9 mouse cellular contexts compared by ENCODE assay signal in the genomic region with DNA sequence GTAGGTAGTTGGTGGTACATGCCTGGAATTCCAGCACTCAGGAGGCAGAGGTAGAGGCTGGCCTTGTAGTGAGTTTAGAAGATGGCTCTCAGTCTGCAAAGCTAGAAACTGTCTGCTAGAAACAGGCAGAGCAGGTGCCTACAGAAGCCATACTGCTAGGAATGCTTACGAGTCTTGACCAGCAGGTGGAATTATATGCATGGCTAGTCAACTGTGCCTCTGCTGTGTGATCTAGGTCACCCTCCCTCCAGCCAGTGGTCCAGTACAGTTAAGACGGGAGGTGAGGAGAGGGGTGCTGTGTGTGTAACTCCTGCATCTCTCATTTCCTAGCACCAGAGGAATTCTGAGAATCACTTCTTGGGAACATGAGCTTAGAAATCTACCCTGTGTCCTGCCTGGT.
"Had no signal": no experiment of that assay in that cellular context is flagged by ENCODE, and none has a peak within 500 bp of the region (broad histone marks: within the 10 kb centered on the region; RNA-seq: fewer than 3 reads in every experiment).

No protein-coding gene starts in this region.

- ATAC-seq: intestine, postnatal 0 days had no signal

- DNase-seq: layer of hippocampus, postnatal 36 days; liver, embryonic 13.5 days; lung, adult 2 months; lung, postnatal 14 days; lung, postnatal 4 days; midbrain, embryonic 14.5 days; right cerebral cortex, postnatal 4 days; thymus, postnatal 25 days had no signal
